Mouse (Mus musculus) midbrain, embryonic 10.5 days (tissue): ENCODE results near the gene Hist1h2bp. TPM values are rescaled to one million over a fixed set of nuclear protein-coding genes. Genes with fewer than 3 reads are reported as not detected.
A peak's percentile ranks its signal among the peaks of the same experiment; 100 is the strongest.
"Not testable (repeated sequence)": the region's sequence is repeated elsewhere in the genome, so short reads cannot be mapped to it uniquely, and the experiment has no call there.

Source experiments
- DNase-seq: peaks from one replicate; pipeline ENCODE4 v3.0.0-alpha.2; 2017; ENCODE audit warnings: low spot score
- H3K27ac ChIP-seq: fragments of 300-500 bp; sonication (generic); replicated peaks from 2 replicates; pipeline ENCODE4 v1.5.1; 2016; ENCODE audit warnings: mild to moderate bottlenecking
- H3K27me3 ChIP-seq: fragments of 300-500 bp; sonication (generic); 2 replicates; pipeline ENCODE4 v1.6.1; 2016; ENCODE audit warnings: low read depth, mild to moderate bottlenecking; ENCODE audit not compliant: poor library complexity, severe bottlenecking
- H3K36me3 ChIP-seq: fragments of 300-500 bp; sonication (generic); 2 replicates; pipeline ENCODE4 v1.6.1; 2016; ENCODE audit warnings: mild to moderate bottlenecking, moderate library complexity
- H3K4me1 ChIP-seq: fragments of 300-500 bp; sonication (generic); 2 replicates; pipeline ENCODE4 v1.6.1; 2016
- H3K4me3 ChIP-seq: fragments of 300-500 bp; sonication (generic); 2 replicates; pipeline ENCODE4 v1.5.1; 2016; ENCODE audit warnings: mild to moderate bottlenecking, moderate library complexity
- H3K9me3 ChIP-seq: fragments of 300-500 bp; sonication (generic); replicated peaks from 2 replicates; pipeline ENCODE4 v1.6.1; 2016; ENCODE audit warnings: mild to moderate bottlenecking
- WGBS: fragments of 180-500 bp; shearing (Covaris S2); methylation state at CpG from one replicate; pipeline ENCODE4 v1.1.7; 2016; 5-methylcytosine and 5-hydroxymethylcytosine counted together
- polyA plus RNA-seq: library from polyadenylated mRNA; unstranded; fragments of >200 nt; fragmentation: Nextera tagmentation; extraction: Ambion mirVana; gene quantifications from 2 replicates; pipeline ENCODE4 v1.2.1, GENCODE M21; 2016

Gene Hist1h2bp
- polyA plus RNA-seq: 3.9 and 4.2 TPM in 2 replicates

DNA sequence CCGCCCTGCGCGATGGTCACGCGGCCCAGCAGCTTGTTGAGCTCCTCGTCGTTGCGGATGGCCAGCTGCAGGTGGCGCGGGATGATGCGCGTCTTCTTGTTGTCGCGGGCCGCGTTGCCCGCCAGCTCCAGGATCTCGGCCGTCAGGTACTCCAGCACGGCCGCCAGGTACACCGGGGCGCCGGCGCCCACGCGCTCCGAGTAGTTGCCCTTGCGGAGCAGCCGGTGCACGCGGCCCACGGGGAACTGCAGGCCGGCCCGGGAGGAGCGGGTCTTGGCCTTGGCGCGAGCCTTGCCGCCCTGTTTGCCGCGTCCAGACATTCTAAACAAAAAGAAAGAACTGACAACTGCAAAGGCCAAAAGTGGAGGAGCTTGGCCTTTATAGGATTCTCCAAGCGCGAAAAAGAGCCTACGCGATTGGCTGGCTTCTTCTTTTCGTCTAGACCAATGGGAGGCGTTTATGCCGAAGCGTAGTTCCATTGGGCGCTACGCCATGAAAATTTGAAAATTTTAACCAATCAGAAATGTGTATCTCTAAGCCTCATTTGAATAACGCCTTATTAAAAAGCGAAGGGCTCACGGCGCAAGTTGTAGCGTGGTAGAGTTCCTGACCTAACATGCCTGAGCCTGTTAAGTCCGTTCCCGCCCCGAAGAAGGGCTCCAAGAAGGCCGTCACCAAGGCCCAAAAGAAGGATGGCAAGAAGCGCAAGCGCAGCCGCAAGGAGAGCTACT, at the start of gene Hist1h2bp, which contains the start of gene Hist1h2an:
Gene Hist1h2bp (plus strand): TSS at position 563 of the 731 bp plus-strand sequence.
Gene Hist1h2an (minus strand): TSS at position 320 of the 731 bp plus-strand sequence.
- H3K27me3 ChIP-seq, H3K36me3 ChIP-seq, H3K9me3 ChIP-seq: not testable (repeated sequence)
- Histone ChIP-seq H3K4me1 (peaks cover 63% of the 10 kb centered on the region), H3K4me3 (peak within 1 kb of the TSS; percentile 55), H3K27ac (peak within 1 kb of the TSS; percentile 92)
- DNase-seq: peak; percentile 88
- 0% methylated on average over 42 of the region's 63 CpGs for WGBS

- WGBS: 87% methylated on average over 1 of the region's 1 CpGs
- H3K27me3 ChIP-seq: no peaks in the 10 kb centered on the region
- no peaks in the 10 kb centered on the region for H3K36me3 ChIP-seq
Measured at GRCm38 (mm10) chr13:21745006-21745405, 42.3 kb upstream of the Hist1h2bp start.

DNA sequence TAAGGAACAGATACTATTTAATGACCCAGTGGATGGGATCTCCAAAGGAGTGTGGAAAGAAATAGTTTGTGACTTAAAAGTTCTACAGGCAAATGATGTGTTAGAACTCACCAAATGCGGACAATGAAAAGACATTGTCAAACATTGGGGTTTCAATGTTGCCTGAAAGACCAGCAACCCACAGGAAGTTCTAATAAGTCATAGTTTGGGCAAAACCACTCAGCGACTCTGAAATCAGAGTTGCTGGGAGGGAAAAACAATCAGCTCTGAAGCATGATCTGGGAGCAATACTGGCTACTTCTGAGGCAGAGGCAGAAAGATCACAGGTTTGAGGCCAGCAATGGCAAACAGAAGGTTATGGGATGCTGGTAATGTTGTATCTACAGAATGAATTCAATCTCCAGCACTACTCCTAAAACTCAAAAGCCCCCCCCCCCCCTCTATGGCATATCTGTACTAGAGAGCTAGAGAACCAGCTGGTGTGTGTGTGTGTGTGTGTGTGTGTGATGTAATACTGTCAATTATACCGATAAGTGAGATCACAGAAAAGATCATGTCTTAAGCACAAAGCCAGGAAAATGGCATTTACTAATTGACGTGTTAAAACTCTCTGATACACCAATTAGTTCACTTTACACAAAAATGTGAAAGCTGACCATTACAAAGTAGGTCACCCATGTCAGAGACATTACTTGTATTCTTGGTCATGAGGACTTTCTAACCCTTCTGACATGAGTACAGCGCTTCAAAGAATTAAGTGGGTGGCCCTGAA, 37.7 kb upstream of the Hist1h2bp start:
- WGBS: 6% methylated on average over 5 of the region's 5 CpGs
- Histone ChIP-seq H3K4me3 (peak overlapping the region; percentile 61), H3K36me3 (no peaks in the 10 kb centered on the region), H3K27ac (peak overlapping the region; percentile 91), H3K9me3 (no peaks in the 10 kb centered on the region), H3K27me3 (no peaks in the 10 kb centered on the region), H3K4me1 (peaks cover 45% of the 10 kb centered on the region)
- DNase-seq: peak; percentile 58

More at GRCm38 (mm10) chr13:21745006-21745405, 42.3 kb upstream of the Hist1h2bp start:
- H3K4me1 ChIP-seq: peaks cover 20% of the 10 kb centered on the region
- H3K4me3 ChIP-seq: no peak overlapping the region
- H3K27ac ChIP-seq: no peak overlapping the region
- DNase-seq: no peak
- no peaks in the 10 kb centered on the region for H3K9me3 ChIP-seq

GRCm38 (mm10) chr13:21750159-21751017, 36.9 kb upstream of the Hist1h2bp start, which contains the start of gene Hist1h4k:
Gene Hist1h4k (minus strand): TSS chr13:21750505.
- H3K36me3 ChIP-seq, H3K9me3 ChIP-seq, H3K27me3 ChIP-seq: not testable (repeated sequence)
- peaks cover 53% of the 10 kb centered on the region for H3K4me1 ChIP-seq
- WGBS: under 1% methylated on average over 49 of the region's 56 CpGs
- H3K4me3 ChIP-seq: peak within 1 kb of the TSS; percentile 61
- H3K27ac ChIP-seq: peak within 1 kb of the TSS; percentile 91
- peak; percentile 94 for DNase-seq

DNA sequence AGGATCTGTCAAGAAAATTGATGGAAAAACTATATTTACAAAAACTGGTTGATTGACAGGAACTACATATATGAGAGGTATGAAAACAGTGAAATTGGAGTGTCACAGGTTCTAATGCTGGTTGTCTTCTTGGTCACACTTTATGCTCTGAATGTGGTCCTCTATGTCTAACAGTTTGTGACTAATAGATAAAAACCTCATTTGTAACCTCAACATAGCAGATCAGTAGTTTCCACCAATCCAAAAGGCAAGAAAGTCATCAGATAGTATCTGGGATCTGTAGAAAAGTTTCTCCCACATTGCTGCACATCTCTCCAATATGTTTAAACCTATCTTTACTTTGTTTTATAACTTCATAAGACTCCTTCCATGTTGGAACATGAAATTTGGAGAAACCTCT, 35.8 kb upstream of the Hist1h2bp start:
- Histone ChIP-seq H3K27ac (peak overlapping the region; percentile 91), H3K27me3 (no peaks in the 10 kb centered on the region), H3K36me3 (no peaks in the 10 kb centered on the region), H3K9me3 (no peaks in the 10 kb centered on the region), H3K4me1 (peaks cover 60% of the 10 kb centered on the region), H3K4me3 (no peak overlapping the region)
- DNase-seq: no peak

DNA sequence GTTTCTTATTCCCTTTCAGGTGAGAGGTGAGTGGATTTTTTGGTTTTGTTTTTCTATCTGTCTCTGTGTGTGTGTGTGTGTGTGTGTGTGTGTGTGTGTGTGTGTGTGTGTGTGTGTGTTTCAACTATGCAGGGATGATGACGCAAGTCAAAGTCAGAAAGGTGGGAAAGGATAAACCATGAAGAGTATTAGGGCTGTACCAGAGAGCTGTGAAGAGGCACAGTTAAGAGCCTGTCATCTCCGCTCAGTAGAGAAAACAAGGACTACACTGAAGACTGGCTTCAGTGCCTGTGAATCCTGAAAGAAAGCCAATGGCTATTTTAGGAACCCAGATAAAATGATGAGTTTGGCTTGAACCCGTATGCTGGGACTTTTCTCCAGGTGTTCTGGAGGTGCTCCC, 35.4 kb upstream of the Hist1h2bp start:
- 78% methylated on average over 3 of the region's 3 CpGs for WGBS
- peak overlapping the region; percentile 91 for H3K27ac ChIP-seq
- H3K4me1 ChIP-seq: peaks cover 60% of the 10 kb centered on the region

GRCm38 (mm10) chr13:21752356-21752755, 34.9 kb upstream of the Hist1h2bp start:
- Histone ChIP-seq H3K27me3 (no peaks in the 10 kb centered on the region), H3K4me3 (peak overlapping the region; percentile 58), H3K36me3 (no peaks in the 10 kb centered on the region), H3K9me3 (no peaks in the 10 kb centered on the region), H3K4me1 (peaks cover 59% of the 10 kb centered on the region), H3K27ac (peak overlapping the region; percentile 91)
- DNase-seq: peak; percentile 33
- WGBS: 50% methylated on average over 3 of the region's 3 CpGs

More for the DNA sequence above, 35.4 kb upstream of the Hist1h2bp start:
- Histone ChIP-seq H3K9me3 (no peaks in the 10 kb centered on the region), H3K27me3 (no peaks in the 10 kb centered on the region), H3K36me3 (no peaks in the 10 kb centered on the region), H3K4me3 (peak overlapping the region; percentile 58; the same call in 1 of the 2 replicates)
- DNase-seq: peak; percentile 20

DNA sequence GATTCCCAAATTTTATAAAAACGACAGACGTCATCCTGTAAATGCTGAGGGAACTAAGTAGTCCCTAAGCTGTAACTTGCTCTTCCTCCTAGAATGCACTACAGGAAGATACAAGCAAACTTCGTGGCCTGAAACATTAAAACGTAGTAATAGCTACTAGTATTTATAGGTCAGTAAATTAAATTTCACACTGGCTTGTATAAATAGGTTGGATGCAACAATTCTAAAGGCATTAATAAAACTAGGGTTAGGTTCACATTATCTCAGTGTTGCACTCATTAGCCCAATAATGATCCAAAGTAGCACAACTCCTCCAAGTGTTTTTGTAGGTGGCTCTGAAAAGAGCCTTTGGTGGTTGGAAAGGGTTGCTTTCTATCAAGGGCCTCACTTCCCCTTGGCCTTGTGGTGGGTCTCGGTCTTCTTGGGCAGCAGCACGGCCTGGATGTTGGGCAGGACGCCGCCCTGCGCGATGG, 34.2 kb upstream of the Hist1h2bp start:
- DNase-seq: no peak
- no peaks in the 10 kb centered on the region for H3K9me3 ChIP-seq
- no peaks in the 10 kb centered on the region for H3K27me3 ChIP-seq
- no peaks in the 10 kb centered on the region for H3K36me3 ChIP-seq
- peaks cover 54% of the 10 kb centered on the region for H3K4me1 ChIP-seq
- peak overlapping the region; percentile 91 for H3K27ac ChIP-seq
- peak overlapping the region; percentile 58 for H3K4me3 ChIP-seq
- WGBS: 5% methylated on average over 10 of the region's 10 CpGs

GRCm38 (mm10) chr13:21753524-21754285, 33.6 kb upstream of the Hist1h2bp start, which contains the start of the genes Hist1h2ak and Hist1h2bn:
Gene Hist1h2ak (minus strand): TSS chr13:21753827.
Gene Hist1h2bn (plus strand): TSS chr13:21754123.
- H3K27ac ChIP-seq: peak within 1 kb of the TSS; percentile 91
- 0% methylated on average over 39 of the region's 50 CpGs for WGBS
- DNase-seq: peak; percentile 80
- H3K27me3 ChIP-seq, H3K9me3 ChIP-seq, H3K36me3 ChIP-seq: not testable (repeated sequence)
- peaks cover 49% of the 10 kb centered on the region for H3K4me1 ChIP-seq
- peak within 1 kb of the TSS; percentile 59 for H3K4me3 ChIP-seq

GRCm38 (mm10) chr13:21754294-21755001, 32.8 kb upstream of the Hist1h2bp start:
- peak overlapping the region; percentile 59 for H3K4me3 ChIP-seq
- 2% methylated on average over 11 of the region's 26 CpGs for WGBS
- peak; percentile 47 for DNase-seq

GRCm38 (mm10) chr13:21755707-21756106, 31.6 kb upstream of the Hist1h2bp start:
- Histone ChIP-seq H3K4me1 (peaks cover 40% of the 10 kb centered on the region), H3K27me3 (no peaks in the 10 kb centered on the region), H3K27ac (peak overlapping the region; percentile 86), H3K36me3 (no peaks in the 10 kb centered on the region), H3K4me3 (peak overlapping the region; percentile 59), H3K9me3 (no peaks in the 10 kb centered on the region)
- no peak for DNase-seq
- 80% methylated on average over 1 of the region's 1 CpGs for WGBS

More at GRCm38 (mm10) chr13:21754294-21755001, 32.8 kb upstream of the Hist1h2bp start:
- Histone ChIP-seq H3K4me1 (peaks cover 42% of the 10 kb centered on the region), H3K27ac (peak overlapping the region; percentile 91)
- H3K27me3 ChIP-seq, H3K9me3 ChIP-seq, H3K36me3 ChIP-seq: not testable (repeated sequence)
